Mouse (Mus musculus): Measurements from ENCODE around the gene Tmigd3.

DNA sequence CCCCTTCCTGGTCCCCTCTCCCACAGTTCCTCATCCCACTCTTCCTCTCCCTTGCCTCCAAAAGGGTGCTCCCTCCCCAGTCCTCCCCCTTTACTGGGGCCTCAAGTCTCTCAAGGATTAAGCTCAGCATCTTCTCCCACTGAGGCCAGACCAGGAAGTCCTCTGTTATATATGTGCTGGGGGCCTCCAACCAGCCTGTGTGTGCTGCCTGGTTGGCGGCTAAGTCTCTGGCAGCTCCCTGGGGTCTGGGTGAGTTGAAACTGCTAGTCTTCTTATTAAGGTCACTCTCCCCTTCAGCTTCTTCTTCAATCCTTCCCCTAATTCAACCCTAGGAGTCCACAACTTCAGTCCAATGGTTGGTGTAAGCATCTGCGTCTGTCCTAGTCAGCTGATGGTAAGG is 12.4 kb downstream of the Tmigd3 start:
- TF ChIP-seq CTCF (IDR thresholded peaks at IDR 0.05; ENCODE audit: low read depth) = no peak
- no peak for TF ChIP-seq EP300 (IDR thresholded peaks at IDR 0.05; ENCODE audit: low read depth)

Measured in liver, embryonic 14.5 days (tissue).